Mouse (Mus musculus) testis, adult 2 months (tissue): ENCODE measurements around the gene Alad.

Source experiments
- CTCF ChIP-seq: fragments of 200-500 bp; IDR thresholded peaks from 2 replicates; pipeline ENCODE4 v1.5.1; 2012; ENCODE audit warnings: low read depth, mild to moderate bottlenecking, inconsistent platforms, low read length, moderate library complexity; ENCODE audit not compliant: control insufficient read depth, insufficient read depth, insufficient replicate concordance
- POLR2A ChIP-seq: fragments of 200-500 bp; IDR thresholded peaks from 2 replicates; pipeline ENCODE4 v1.6.1; 2012; ENCODE audit warnings: low read depth, mild to moderate bottlenecking, inconsistent platforms, low read length, moderate library complexity; ENCODE audit not compliant: control insufficient read depth

DNA sequence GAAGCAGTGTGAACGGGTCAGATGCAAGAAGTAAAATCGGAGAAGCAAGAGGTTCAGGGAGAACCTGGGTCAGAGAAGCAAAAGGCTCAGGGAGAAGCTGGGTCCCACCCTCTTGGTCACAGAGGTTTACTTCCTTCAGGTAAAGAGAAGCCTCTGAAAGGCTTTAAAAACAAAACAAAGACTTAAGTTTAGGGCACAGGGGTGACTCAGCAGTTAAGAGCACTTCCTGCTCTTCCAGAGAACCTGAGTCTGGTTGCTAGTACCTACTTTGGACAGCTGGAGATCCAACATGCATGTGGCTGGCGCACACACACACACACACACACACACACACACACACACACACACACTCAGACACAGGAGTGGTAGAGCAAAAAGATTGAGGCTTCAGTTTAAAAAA lies 34.8 kb downstream of the Alad start:
- no peak for TF ChIP-seq CTCF
- no peak for TF ChIP-seq POLR2A
